Mouse (Mus musculus) kidney, adult 2 months (tissue): ENCODE results near the gene Hpdl.

Source experiments
- CTCF ChIP-seq: fragments of 200-500 bp; conservative IDR thresholded peaks from 2 replicates; pipeline ENCODE4 v1.5.1; 2011; ENCODE audit warnings: low read depth, mild to moderate bottlenecking, control low read depth, low read length, moderate library complexity, mixed read lengths; ENCODE audit not compliant: insufficient read depth, insufficient read length
- POLR2A ChIP-seq: fragments of 200-500 bp; IDR thresholded peaks from one replicate; pipeline ENCODE4 v1.6.1; 2011; ENCODE audit warnings: low read depth, low read length, control low read depth

DNA sequence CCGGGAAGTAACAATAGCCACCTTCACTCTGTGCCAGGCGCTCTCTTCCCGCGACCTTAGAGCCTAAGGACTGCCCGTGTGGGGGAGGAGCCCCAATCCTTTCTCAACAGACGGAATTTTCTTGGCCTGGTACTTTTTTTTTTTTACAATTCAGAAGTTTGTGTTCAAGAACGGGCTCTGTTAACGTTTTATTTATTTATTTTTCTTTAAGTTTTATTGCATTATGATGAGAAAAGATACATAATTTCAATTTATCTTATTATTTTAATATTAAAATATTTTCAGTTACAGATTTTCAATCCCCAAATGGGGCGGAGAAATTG lies at the start of gene Hpdl:
- TF ChIP-seq CTCF, result no peak
- no peak for TF ChIP-seq POLR2A
